Mouse (Mus musculus) cerebellum, adult (tissue): ENCODE data around the gene Usp53.
"Not testable (repeated sequence)": the region's sequence is repeated elsewhere in the genome, so short reads cannot be mapped to it uniquely, and the experiment has no call there.

Source experiments
- ATAC-seq: cut with Nextera tagmentation; 2 replicates; pipeline ENCODE4 v1.9.2; 2017; ENCODE audit warnings: mild to moderate bottlenecking, moderate library complexity, mixed read lengths; ENCODE audit not compliant: insufficient number of reproducible peaks, low FRiP score, low TSS enrichment

Usp53 gene

DNA sequence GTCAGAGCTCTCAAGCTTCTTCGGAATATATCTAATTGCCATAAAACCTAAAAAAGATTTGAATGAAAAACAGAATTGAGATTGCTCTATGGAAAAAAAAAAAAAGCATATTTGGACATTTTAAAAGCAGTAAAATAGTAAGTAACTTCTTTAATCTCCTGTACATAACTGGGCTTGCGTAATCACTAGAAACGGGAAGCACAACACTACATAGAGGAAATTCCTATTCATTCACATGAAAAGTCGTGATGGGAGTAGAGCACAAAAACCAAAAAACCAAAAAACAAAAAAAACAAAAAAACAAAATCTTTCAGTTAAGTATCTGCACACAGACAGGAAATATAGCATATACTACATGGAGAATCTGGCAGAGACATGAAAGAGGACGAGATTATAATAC is 20.0 kb downstream of the Usp53 start:
- no peak for ATAC-seq

DNA sequence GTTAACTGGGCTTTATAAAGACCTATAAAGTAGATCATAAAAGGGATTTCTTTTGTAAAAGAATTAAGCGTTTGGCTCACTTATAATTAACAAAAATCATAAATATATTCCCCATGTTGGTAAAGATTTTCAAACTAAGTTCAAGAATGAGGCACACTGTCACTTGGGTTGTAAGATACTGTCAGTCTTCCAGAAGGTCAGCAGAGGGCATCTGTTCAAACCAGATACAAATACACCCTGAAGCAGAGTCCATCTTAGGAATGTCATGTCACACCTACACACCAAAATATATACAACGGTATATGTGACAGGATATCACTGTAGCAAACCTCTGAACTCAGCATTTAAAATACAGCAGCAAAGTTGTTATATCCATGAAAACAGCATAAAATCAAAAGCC is 34.2 kb downstream of the Usp53 start:
- ATAC-seq, result no peak

DNA sequence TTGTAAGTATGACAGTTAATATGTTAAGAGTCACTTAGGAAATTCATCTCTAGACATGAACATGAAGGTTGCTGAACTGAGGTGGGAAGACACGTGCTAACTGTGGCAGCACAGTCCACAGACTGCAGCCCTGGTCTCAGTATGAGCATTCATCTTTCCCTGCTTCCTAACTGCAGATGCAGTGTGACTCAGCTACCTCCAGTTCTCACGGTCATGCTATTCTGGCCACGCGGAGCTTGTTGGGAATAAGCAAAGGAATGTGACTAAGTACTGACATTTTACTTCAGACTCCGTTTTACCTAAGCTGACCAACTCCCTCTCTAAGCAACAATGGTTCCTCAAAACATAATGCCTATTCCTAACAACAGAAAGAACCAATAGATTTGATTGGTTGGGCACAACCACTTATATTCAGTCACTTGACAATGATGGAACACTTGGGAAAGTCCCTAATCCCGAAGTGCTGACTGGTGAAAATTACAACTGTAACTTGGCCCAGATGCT is 40.9 kb downstream of the Usp53 start:
- no peak for ATAC-seq

DNA sequence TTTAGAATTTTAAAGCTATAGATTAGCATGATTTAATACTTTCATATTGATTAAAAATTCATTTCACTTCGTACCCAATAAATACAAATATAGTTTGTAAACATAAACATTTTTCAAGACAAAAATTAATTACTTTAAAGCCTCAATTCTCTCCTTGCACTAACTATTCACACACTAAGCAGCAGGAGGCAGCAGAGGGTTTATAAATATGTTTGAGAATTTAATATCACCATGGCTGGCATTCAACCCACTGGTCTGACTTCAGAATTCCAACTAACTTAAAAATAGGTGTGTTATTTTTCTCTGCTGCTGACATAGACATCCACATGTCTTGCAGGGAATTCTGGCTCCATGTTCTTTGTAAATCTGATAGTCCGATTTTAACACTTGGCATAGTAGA is 45.1 kb downstream of the Usp53 start:
- ATAC-seq, result no peak

DNA sequence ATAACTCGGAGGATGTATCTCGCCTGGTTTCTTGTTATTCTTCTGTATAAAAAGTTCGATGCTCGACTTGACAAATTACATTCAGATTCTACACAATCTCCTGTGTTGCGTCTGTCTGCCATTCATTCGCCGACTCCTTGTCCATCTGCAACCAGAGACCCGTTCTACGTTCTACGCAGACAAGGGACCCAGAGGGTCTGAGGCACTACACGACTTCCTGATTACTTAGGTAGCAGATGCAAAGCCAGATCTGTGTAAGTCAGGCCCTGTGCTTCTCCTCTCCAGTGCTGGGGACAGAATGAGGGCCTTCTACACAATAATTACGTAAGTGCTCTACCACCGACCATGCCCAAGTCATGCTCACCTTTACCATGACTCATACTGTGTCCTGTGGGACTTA is 47.1 kb downstream of the Usp53 start:
- ATAC-seq, result not testable (repeated sequence)

DNA sequence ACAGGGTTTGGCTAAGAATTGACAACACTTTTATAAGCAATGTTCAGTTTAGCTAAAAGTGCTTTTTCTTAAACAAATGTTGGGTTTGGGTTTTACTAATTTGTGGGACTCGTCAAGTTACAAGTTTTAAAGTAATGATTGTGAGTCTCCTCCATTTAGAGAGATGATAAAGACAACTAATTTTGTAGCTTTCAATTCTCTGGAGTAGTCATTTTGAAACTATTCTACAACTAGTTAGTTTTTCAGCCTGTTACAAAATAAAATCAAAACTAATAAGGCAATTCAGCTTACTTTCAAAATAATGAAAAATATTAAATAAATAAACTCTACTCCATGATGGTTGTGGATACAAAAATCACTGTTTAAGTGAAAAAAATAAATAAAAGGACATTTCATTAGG is 51.8 kb downstream of the Usp53 start:
- no peak for ATAC-seq

DNA sequence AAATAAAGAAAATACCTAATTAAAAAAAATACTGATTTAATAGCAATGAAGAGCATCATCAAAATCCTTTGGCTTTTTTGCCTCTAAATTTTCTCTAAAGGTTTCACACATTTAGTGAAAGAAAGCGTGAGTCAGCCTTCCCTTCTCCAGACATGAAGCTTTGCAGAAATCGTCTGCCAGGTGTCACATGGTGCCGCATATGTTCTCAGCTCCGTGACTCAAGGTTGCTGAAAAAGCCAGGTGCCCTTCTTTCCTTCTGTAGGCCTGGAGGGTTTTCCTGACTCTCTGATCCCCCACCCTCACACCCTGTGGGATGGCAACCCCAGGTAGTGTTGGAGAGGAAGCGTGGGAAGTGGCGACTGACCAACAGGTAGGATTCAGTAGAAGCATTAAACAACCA is 54.6 kb downstream of the Usp53 start:
- ATAC-seq, result peak; percentile 80

DNA sequence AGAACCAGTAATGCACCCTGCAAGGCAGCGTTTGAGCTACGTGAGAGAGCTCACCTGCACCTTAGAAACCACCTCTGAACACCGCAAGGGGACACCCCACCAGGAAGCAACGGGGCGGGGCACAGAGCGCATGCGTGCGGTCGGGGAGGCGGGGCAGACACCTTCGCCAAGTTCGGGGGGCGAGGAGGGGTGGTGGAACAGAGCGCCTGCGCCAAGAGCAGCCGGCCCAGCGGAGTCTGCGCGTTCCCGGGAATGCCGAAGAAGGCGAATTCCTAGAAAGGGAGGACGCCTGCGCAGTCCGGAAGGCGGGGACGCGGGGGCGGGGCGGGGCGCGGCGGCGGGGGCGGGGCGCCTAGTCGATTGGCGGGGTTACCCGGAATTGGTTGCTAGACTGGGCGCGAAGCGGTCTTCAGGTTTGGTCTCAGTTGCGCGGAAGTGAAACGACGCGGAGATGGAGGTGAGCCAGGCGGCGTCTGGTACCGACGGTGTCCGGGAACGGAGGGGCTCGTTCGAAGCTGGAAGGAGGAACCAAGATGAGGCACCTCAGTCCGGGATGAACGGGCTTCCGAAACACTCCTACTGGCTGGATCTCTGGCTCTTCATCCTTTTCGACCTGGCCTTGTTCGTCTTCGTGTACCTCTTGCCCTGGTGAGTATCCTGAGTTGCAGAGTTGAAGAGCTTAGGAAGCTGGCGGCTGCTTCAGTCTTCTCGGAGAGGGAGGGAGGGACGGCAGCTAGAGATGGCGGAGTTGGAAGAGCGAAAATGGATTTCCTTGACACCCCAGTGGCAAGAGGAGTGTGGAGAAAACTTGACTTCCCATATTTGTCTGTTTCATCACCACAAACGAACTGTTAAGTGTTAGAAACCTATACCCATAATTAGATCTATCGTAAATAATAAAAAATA is 60.0 kb downstream of the Usp53 start, which contains the start of gene 1810037I17Rik:
Gene 1810037I17Rik (plus strand): TSS at position 195 of the 906 bp plus-strand sequence.
- ATAC-seq, result peak; percentile 94

DNA sequence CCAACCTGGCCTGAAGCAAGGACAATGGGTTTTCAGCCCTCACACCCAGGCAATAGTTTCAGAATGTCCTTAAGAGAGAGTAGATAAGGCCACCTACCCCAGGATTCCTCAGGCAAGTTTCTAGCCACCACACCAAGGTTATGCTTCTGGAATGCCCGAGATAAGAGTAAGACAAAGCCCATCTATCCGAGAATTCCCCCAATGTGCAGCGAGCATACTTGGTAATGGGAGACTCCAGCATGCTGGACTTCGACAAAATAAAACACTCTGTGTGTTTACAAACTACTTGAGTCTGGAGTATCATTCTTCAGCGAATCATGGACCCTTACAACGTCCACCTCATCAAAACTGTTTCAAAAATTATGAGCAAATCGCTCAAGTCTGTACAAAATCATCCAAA is 61.2 kb downstream of the Usp53 start:
- no peak for ATAC-seq

DNA sequence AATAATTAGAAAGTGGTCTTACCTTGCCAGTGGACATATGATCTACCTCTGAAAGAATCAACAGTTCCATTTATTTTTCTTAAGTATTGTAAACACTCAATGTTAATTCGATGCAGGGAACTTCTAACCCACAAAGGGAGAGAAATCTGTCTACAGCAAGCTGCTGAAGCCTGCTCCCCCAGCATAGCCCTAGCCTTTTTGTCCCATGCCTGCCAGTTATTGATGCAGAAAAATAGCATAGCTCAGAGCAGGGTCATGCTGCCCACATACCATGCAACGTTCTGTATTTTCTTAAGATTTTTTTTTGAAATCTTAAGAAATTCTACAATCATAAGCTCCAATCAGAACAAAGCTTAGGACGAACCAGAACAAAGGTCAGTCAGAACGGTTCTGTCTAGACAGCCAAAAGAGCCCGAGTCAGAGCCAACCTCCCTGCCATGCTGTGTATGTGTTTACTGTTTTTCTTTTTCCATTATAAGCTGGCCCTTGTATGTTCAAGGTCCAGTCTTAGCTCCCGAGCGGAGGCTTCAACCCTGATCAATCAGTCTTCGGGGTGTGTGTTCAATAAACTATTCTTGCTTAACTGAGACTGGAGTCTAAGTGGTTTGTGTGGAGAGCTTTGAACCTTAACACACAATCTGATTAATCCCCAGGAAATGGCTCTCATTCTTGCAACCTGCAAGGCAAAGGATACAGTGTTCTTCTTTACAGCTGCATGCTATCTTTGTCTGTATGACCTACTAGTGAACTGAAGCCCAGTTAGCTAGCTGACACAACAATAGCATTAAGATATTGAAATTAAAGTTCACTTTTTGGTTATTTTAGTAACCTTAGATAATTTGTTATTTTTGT is 62.4 kb downstream of the Usp53 start:
- ATAC-seq, result no peak

DNA sequence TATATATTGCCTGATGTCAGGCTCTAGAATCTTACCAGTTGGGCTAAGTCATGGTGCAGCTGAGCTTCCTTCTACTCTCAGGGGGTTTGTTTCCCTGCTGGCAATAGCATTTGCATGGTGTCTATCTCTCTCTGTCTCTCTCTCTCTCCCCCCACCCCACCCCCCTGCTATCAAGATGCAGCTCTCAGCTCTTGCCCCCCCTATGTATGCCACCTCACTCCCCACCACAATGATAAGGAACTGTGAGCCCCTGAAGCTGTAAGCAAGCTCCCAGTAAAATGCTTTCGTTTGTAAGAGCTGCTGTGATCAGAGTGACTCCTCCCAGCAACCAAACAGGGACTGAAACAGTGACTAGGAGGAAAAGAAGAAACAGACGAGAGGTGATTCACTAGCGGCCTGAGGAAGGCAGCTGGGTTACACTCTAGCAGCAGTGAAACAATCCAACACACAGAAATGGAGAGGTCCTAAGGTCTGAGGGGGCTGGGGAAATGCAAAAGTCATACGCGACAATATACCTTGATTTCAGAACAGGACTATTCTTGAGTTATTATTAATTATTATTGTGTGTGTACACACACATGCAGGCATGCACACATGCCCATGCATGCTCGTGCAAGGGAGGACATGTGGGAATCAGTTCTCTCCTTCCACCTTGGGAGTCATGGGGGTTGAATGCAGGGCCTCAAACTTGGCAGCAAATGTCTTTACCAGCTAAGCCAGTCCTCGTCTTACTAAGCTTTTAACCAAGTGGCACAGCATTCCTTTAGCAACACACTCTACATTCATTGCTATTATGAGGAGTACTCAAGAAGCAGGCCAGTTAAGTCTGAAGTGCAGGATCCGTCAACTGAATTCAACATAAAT is 63.5 kb downstream of the Usp53 start:
- no peak for ATAC-seq

DNA sequence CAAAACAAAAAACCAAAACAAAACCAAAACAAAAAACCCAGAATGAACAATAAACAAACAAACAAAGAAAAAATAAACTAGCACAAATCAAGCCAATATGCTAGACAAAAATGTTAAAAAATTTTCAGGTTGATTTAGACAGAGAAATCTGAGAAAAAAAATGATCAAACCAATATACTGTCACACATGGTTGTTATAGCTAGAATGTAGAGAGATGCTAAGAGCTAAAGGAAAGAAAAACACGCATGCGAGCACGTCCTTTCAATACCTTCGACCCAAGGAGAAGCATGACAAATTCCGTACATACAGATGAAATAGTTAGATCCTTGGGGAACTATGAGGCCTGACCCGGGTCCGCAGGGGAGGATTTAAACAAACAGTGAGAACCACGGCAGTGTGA is 65.0 kb downstream of the Usp53 start, which contains the start of gene Gm10959:
Gene Gm10959 (minus strand): TSS at position 101 of the 400 bp plus-strand sequence.
- no peak for ATAC-seq

DNA sequence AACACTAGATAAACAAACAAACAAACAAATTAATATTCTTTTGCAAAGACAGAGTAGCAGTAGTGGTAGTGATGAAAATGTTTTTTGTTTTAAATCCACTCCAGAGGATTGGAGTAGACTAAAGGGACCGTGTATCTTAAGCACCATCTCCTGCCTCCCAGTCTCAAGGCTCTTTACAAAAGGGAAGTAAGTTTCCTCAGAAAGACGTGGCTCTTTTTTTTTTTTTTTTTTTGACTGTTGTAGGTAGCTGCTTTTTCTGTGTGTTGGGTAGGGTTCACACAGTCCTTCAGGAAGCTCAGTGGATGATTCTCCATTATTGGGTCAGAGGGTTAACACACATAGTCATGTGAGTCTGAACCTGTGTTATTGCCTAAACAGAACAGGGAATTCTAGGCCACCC is 65.6 kb downstream of the Usp53 start:
- ATAC-seq, result no peak

DNA sequence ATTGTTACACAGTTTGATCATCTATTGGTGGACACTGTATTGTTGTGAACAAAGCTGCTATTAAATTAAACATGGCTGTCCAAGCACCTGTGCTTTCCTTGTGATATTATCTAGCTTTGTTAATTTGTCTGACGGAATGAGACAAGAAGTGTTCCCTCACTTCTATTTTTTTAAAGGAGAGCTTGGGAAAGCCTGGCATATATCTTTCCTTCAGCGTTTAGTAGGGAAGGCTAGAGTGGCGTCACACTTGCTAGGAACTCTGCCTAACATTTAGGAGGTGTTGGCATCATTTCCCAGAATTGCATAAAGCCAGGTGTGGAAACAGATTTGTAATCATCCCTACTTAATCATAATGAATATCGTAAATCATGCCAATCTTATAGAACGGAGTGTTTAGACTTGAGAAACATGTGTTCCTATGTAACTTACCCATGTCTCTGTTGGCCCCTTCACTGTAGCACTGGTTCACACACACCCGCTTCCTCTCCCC is 68.1 kb downstream of the Usp53 start:
- no peak for ATAC-seq

DNA sequence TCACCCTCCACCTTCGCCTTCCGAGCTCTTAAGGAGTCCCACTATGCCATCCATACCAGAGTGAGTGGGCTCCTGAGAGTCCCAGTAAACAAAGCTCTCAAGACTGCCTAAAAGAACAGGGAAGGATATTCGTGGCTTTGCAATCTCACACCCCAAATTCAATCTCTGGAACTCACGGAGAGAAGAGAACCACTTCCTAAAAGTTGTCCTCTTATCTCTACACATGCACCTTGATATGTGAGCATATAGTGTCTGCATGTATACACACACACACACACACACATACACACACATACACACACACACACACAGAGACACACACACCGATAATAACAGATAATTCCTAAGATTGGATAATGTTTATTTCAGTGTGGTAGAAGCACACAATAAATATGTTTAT is 68.8 kb downstream of the Usp53 start:
- ATAC-seq, result no peak

DNA sequence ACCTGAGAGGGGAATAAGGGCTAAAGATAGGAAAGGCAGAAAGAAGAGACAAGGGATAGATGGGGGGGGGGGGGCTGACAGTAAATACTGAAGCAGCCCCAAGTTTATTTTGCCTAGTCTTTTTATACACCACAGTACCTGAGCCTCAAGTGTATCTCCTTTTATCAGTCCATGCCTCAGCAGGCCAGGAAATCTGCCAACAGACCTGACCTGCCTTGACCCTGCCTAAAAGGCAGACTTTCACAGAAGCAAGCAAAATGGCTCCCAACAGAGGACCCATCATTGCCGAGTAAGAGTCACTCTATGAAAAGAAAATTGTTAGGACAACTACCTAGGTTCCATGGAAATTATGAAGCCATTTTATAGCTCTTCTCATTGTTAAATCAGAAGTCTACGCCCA is 76.5 kb downstream of the Usp53 start:
- no peak for ATAC-seq

DNA sequence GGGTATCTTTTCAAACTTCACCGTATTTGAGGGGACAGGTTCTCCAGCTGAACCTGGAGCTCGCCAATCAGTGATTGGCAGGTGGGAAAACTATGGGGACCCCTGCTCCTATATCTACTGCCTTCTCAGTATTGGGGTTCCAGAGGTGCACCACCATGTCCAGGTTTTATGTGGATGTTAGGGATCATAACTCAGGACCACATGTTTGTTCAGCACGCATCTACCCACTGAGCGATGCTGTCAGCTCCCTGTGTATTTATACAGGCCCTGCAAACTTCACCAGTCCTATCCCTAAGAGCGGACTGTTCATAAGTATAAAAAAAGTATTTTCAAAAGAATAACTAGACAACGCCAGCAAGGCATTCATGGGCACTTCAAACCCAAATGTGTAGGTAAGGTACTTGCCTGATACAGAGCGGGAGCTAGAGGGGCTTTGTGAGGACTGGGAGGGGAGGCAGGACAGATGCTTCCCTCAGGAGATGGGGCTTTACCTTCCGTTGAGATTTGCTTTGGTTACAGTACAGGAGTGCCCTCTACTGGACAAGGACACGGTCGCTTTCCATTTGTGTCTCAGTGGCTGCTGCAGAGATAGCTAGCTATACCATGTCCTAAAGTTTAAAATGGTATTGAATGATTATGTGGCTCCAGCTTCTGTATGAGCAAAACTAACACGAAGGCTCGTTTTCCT is 80.4 kb downstream of the Usp53 start:
- peak; percentile 78 for ATAC-seq

DNA sequence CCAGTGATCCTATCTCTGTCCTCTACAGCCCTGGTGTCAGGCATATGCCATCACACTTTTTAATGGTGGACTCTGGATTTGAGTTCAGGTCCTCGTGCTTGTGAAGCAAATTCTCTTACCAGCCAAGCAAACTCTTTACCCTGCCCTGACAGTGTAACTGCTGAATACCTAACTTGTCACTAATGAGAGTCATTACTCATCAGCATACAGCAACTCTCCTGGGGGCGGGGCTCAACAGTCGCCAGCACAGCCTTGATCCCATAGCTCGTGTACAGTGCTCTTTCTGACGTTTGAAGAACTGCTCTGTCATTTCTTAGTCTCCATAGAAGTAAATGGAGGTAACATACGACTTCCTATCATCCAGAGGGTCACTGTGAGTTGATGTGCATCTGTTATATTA is 86.1 kb downstream of the Usp53 start:
- no peak for ATAC-seq

DNA sequence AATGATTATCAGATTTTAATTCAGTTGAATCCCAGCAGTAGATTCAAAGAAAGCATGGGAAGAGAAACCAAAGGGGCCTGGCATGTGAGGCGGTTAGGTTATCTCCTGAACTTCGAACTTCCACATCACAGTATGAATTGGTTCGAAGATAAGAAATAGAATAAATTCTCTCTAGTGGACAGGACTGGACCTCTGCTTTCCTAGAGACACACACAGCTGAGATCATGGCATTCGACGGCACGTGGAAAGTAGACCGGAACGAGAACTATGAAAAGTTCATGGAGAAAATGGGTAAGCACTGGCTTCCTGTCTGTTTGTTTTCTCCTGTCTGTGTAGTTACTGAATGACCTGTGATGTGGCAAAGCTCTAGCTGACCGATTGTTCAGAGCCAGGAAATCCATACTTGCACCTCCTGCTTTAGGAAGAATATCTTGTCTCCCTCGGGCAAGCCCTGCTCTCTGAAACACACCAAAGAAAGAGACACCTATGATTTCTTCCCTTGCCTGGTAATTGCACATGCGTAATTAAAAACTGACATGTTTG is 89.0 kb downstream of the Usp53 start:
- no peak for ATAC-seq
